Mouse (Mus musculus) lung, postnatal 25 days (tissue): ENCODE measurements around the gene Tmem196.

Source experiments
- DNase-seq: peaks from one replicate; pipeline ENCODE4 v3.0.0; 2022; ENCODE audit warnings: low spot score

Tmem196 gene

GRCm38 (mm10) chr12:119945589-119946310 is at the start of gene Tmem196:
Gene Tmem196 (plus strand): TSS chr12:119945822.
- no peak for DNase-seq

GRCm38 (mm10) chr12:119946311-119946692 is 680 bp downstream of the Tmem196 start:
- DNase-seq = no peak

- no peak for DNase-seq
These were observed 11.4 kb downstream of the Tmem196 start for GRCm38 (mm10) chr12:119957041-119957440.

GRCm38 (mm10) chr12:119960730-119961129 is 15.1 kb downstream of the Tmem196 start:
- no peak for DNase-seq

- no peak for DNase-seq
These were observed 19.8 kb downstream of the Tmem196 start for GRCm38 (mm10) chr12:119965373-119965772.

- DNase-seq = no peak
These were observed 24.4 kb downstream of the Tmem196 start for GRCm38 (mm10) chr12:119970068-119970467.

GRCm38 (mm10) chr12:119981731-119982130 is 36.1 kb downstream of the Tmem196 start:
- DNase-seq = no peak

GRCm38 (mm10) chr12:119998267-119998666 is 52.6 kb downstream of the Tmem196 start:
- no peak for DNase-seq

GRCm38 (mm10) chr12:120004280-120004679 is 58.7 kb downstream of the Tmem196 start:
- no peak for DNase-seq

- no peak for DNase-seq
These were observed 69.1 kb downstream of the Tmem196 start for GRCm38 (mm10) chr12:120014768-120015167.

- no peak for DNase-seq
These were observed 69.6 kb downstream of the Tmem196 start for GRCm38 (mm10) chr12:120015201-120015600.

- DNase-seq = peak; percentile 77
These were observed 82.7 kb downstream of the Tmem196 start for GRCm38 (mm10) chr12:120028089-120028959.
